Mouse (Mus musculus): ENCODE measurements around the gene Dtymk.

Dtymk gene

DNA sequence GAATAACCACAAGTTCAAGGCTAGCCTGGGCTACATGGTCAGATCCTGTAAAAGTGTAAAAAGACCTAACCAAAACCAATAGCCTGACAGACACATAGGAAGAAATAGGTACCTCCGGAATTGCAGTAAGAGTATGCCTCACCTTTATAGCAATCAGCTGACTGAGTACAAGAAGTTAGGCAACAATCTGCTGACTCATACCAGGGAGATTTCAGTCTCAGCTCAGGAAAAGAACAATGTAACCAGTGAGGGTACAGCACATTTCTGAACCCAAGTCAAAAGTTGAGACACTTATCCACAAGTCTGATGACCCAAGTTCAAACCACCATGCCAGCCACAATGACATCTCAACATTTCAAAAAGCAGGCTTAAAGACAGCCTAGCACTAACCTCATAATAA is 53.2 kb downstream of the Dtymk start:
- DNase-seq (ENCODE audit: extremely low read depth, low read depth, low spot score) = peak; percentile 43

- no peak for DNase-seq (ENCODE audit: extremely low read depth, low read depth, low spot score)
Measured at GRCm38 (mm10) chr1:93746179-93746578, 55.6 kb downstream of the Dtymk start.

- no peak for DNase-seq (ENCODE audit: extremely low read depth, low read depth, low spot score)
Measured at GRCm38 (mm10) chr1:93742910-93743309, 58.8 kb downstream of the Dtymk start.
